Mouse (Mus musculus) liver, embryonic 13.5 days (tissue): Measurements from ENCODE around the gene Wnt5b. TPM values are rescaled to one million over a fixed set of nuclear protein-coding genes. Genes with fewer than 3 reads are reported as not detected.

ENCODE experiments used
- ATAC-seq: fragments of 200-750 bp; cut with Nextera tagmentation; 2 replicates; pipeline ENCODE4 v1.8.0; 2017; ENCODE audit warnings: low read depth, mild to moderate bottlenecking, moderate number of reproducible peaks, moderate library complexity
- DNase-seq: peaks from one replicate; pipeline ENCODE4 v3.0.0; 2022
- H3K27ac ChIP-seq: fragments of 300-500 bp; sonication (generic); 2 replicates; pipeline ENCODE4 v1.5.1; 2015; ENCODE audit warnings: moderate library complexity, mild to moderate bottlenecking, inconsistent platforms
- H3K27me3 ChIP-seq: fragments of 300-500 bp; sonication (generic); 2 replicates; pipeline ENCODE4 v1.6.1; 2015; ENCODE audit warnings: mild to moderate bottlenecking, inconsistent platforms
- H3K36me3 ChIP-seq: fragments of 300-500 bp; sonication (generic); 2 replicates; pipeline ENCODE4 v1.6.1; 2015; ENCODE audit warnings: mild to moderate bottlenecking, inconsistent platforms
- H3K4me1 ChIP-seq: fragments of 300-500 bp; sonication (generic); replicated peaks from 2 replicates; pipeline ENCODE4 v1.6.1; 2015; ENCODE audit warnings: inconsistent platforms
- H3K4me2 ChIP-seq: fragments of 300-500 bp; sonication (generic); 2 replicates; pipeline ENCODE4 v1.6.1; 2015; ENCODE audit warnings: inconsistent platforms, mild to moderate bottlenecking, moderate library complexity
- H3K4me3 ChIP-seq: fragments of 300-500 bp; sonication (generic); replicated peaks from 2 replicates; pipeline ENCODE4 v1.5.1; 2015; ENCODE audit warnings: mild to moderate bottlenecking, inconsistent platforms
- H3K9ac ChIP-seq: fragments of 300-500 bp; sonication (generic); 2 replicates; pipeline ENCODE4 v1.6.1; 2015; ENCODE audit warnings: mild to moderate bottlenecking, inconsistent platforms
- H3K9me3 ChIP-seq: fragments of 300-500 bp; sonication (generic); replicated peaks from 2 replicates; pipeline ENCODE4 v1.6.1; 2016; ENCODE audit warnings: inconsistent platforms
- WGBS: fragments of 180-500 bp; shearing (Covaris S2); methylation state at CpG from one replicate; pipeline ENCODE4 v1.1.7; 2015; ENCODE audit not compliant: insufficient replicate concordance; 5-methylcytosine and 5-hydroxymethylcytosine counted together
- polyA plus RNA-seq: library from polyadenylated mRNA; unstranded; fragments of >200 nt; fragmentation: Nextera tagmentation; extraction: Ambion mirVana; gene quantifications from 2 replicates; pipeline ENCODE4 v1.2.1, GENCODE M21; 2015

Wnt5b gene
- polyA plus RNA-seq, 1 experiment from 2014 or later = 0.52 TPM

GRCm38 (mm10) chr6:119568339-119568738, 24.2 kb upstream of the Wnt5b start:
- no peak overlapping the region for H3K4me3 ChIP-seq
- H3K36me3 ChIP-seq = no peaks in the 10 kb centered on the region
- H3K9ac ChIP-seq = no peak overlapping the region
- H3K4me1 ChIP-seq = no peaks in the 10 kb centered on the region
- no peak overlapping the region for H3K27ac ChIP-seq
- no peak for ATAC-seq
- no peaks in the 10 kb centered on the region for H3K9me3 ChIP-seq
- H3K27me3 ChIP-seq = no peaks in the 10 kb centered on the region
- H3K4me2 ChIP-seq = no peak overlapping the region
- DNase-seq = no peak
- WGBS = 34% methylated on average over 2 of the region's 2 CpGs

DNA sequence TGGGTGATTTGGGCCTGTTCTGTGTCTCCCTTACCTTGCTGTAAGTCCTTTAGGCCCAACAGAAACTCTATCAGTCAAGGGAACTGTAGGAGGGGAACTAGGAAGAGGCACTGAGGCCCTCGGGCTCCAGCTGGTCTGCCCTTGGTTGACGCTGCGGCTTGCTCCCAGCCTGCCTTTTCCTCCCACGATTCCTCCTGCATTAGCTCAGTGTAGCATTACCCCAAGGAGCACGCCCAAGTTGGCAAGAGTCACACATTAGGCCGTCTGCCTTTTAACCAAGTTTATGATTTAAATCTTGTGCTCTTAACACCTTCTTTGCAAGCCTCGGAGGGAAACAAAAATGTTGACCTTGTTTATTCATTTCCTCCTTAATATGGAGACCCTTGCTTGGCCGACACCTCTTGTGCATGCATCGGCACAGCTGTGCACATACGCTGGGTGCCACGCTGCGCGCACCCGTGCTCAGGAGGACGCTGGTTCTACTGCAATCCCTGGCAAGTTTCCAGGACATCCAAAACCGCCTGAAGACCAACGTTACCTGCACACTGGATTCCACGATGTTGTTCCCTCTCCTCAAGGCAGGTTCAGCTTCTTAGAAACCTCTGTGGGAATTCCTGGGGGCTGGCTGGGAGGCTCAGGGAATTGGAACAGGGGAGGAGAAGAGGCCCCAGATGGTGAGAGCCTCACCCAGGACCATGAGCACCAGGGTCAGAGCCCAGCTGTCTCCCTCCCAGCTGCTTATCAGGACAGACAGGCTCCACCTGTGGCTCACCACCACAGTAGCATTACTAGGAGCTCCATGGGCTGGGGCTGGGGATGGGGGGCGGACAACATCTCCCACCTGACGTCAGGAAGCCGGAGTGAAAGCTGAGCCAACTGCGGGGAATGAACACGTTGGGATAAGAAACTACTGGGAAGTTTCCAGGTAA, 21.6 kb upstream of the Wnt5b start:
- DNase-seq = no peak

GRCm38 (mm10) chr6:119562558-119562957, 18.4 kb upstream of the Wnt5b start:
- Histone ChIP-seq H3K27me3 (0 out of 2 replicates have a peak, but pooled peaks cover 5% of the 10 kb centered on the region), H3K9me3 (no peaks in the 10 kb centered on the region), H3K27ac (no peak overlapping the region), H3K4me2 (no peak overlapping the region), H3K4me1 (0 out of 2 replicates have a peak, but pooled peaks cover 2% of the 10 kb centered on the region), H3K36me3 (no peaks in the 10 kb centered on the region), H3K4me3 (no peak overlapping the region), H3K9ac (no peak overlapping the region)
- DNase-seq (no peak), ATAC-seq (no peak)
- WGBS = 77% methylated on average over 10 of the region's 10 CpGs

More for the DNA sequence above, 21.6 kb upstream of the Wnt5b start:
- no peak overlapping the region for H3K4me2 ChIP-seq
- no peak overlapping the region for H3K9ac ChIP-seq
- 0 out of 2 replicates have a peak, but pooled peaks cover 5% of the 10 kb centered on the region for H3K27me3 ChIP-seq
- H3K4me1 ChIP-seq = no peaks in the 10 kb centered on the region
- no peaks in the 10 kb centered on the region for H3K36me3 ChIP-seq
- no peaks in the 10 kb centered on the region for H3K9me3 ChIP-seq
- H3K4me3 ChIP-seq = no peak overlapping the region
- WGBS = 71% methylated on average over 23 of the region's 23 CpGs
- no peak for ATAC-seq
- no peak overlapping the region for H3K27ac ChIP-seq

GRCm38 (mm10) chr6:119558855-119559254, 14.7 kb upstream of the Wnt5b start:
- Histone ChIP-seq H3K9me3 (no peaks in the 10 kb centered on the region), H3K36me3 (no peaks in the 10 kb centered on the region), H3K27ac (no peak overlapping the region), H3K9ac (no peak overlapping the region), H3K4me2 (no peak overlapping the region), H3K4me1 (0 out of 2 replicates have a peak, but pooled peaks cover 2% of the 10 kb centered on the region), H3K4me3 (no peak overlapping the region), H3K27me3 (0 out of 2 replicates have a peak, but pooled peaks cover 5% of the 10 kb centered on the region)
- WGBS = 53% methylated on average over 7 of the region's 7 CpGs
- DNase-seq (no peak), ATAC-seq (no peak)

GRCm38 (mm10) chr6:119554439-119554838, 10.3 kb upstream of the Wnt5b start:
- Histone ChIP-seq H3K4me2 (no peak overlapping the region), H3K9me3 (no peaks in the 10 kb centered on the region), H3K27ac (no peak overlapping the region), H3K4me3 (no peak overlapping the region), H3K4me1 (0 out of 2 replicates have a peak, but pooled peaks cover 2% of the 10 kb centered on the region), H3K27me3 (no peaks in the 10 kb centered on the region), H3K9ac (no peak overlapping the region), H3K36me3 (no peaks in the 10 kb centered on the region)
- DNase-seq (no peak), ATAC-seq (no peak)
- 66% methylated on average over 8 of the region's 8 CpGs for WGBS

GRCm38 (mm10) chr6:119544518-119544864, 344 bp upstream of the Wnt5b start:
- ATAC-seq = no peak

GRCm38 (mm10) chr6:119543456-119543802, 718 bp downstream of the Wnt5b start:
- Histone ChIP-seq H3K36me3 (no peaks in the 10 kb centered on the region), H3K9ac (0 out of 2 replicates have a peak overlapping the region, but pooled peaks have one; percentile 6), H3K27ac (no peak overlapping the region), H3K4me1 (no peaks in the 10 kb centered on the region; the same call in 1 of the 2 replicates), H3K4me2 (peak overlapping the region; percentile 72), H3K27me3 (peaks cover 70% of the 10 kb centered on the region), H3K9me3 (no peaks in the 10 kb centered on the region), H3K4me3 (peak overlapping the region; percentile 58)
- ATAC-seq (no peak), DNase-seq (no peak)
- 2% methylated on average over 29 of the region's 30 CpGs for WGBS

More at GRCm38 (mm10) chr6:119544518-119544864, 344 bp upstream of the Wnt5b start:
- H3K27me3 ChIP-seq = peaks cover 70% of the 10 kb centered on the region
- H3K27ac ChIP-seq = no peak overlapping the region
- H3K4me3 ChIP-seq = peak overlapping the region; percentile 58
- H3K4me2 ChIP-seq = peak overlapping the region; percentile 72
- no peak for DNase-seq
- H3K9ac ChIP-seq = 0 out of 2 replicates have a peak overlapping the region, but pooled peaks have one; percentile 37
- H3K36me3 ChIP-seq = no peaks in the 10 kb centered on the region
- H3K9me3 ChIP-seq = no peaks in the 10 kb centered on the region
- 1% methylated on average over 14 of the region's 14 CpGs for WGBS
- H3K4me1 ChIP-seq = no peaks in the 10 kb centered on the region; the same call in 1 of the 2 replicates

GRCm38 (mm10) chr6:119535867-119536266, 8.3 kb downstream of the Wnt5b start:
- peaks cover 6% of the 10 kb centered on the region for H3K27me3 ChIP-seq
- H3K9me3 ChIP-seq = no peaks in the 10 kb centered on the region
- H3K27ac ChIP-seq = no peak overlapping the region
- 74% methylated on average over 12 of the region's 12 CpGs for WGBS
- no peak overlapping the region for H3K4me3 ChIP-seq
- no peaks in the 10 kb centered on the region for H3K36me3 ChIP-seq
- no peak overlapping the region for H3K4me2 ChIP-seq
- no peaks in the 10 kb centered on the region for H3K4me1 ChIP-seq
- ATAC-seq = no peak
- no peak for DNase-seq
- H3K9ac ChIP-seq = no peak overlapping the region

- no peak overlapping the region for H3K4me3 ChIP-seq
- H3K4me2 ChIP-seq = no peak overlapping the region
- H3K36me3 ChIP-seq = no peaks in the 10 kb centered on the region
- DNase-seq = no peak
- H3K27ac ChIP-seq = no peak overlapping the region
- 60% methylated on average over 9 of the region's 9 CpGs for WGBS
- ATAC-seq = no peak
- no peaks in the 10 kb centered on the region for H3K4me1 ChIP-seq
- no peaks in the 10 kb centered on the region for H3K9me3 ChIP-seq
- H3K27me3 ChIP-seq = no peaks in the 10 kb centered on the region
- H3K9ac ChIP-seq = no peak overlapping the region
Observed at GRCm38 (mm10) chr6:119533170-119533709, 10.9 kb downstream of the Wnt5b start.

DNA sequence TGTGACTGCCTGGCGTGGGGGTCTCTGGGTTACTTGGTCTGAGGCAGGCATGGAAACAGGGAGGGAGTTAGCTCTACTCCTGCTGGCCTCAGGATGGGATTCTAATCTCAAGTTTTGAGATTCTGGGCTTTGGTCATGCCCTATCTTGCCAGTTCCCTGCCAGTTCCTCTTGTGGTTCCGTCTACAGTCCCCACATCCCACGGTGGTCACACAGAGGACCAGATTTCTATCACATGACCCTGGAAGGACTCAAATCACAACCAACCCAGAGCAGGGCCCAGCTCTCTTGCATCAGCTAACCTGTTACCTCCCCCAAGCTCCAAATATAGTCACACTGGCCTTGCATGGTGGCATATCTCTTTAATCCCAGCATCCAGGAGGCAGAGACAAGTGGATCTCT, 14.5 kb downstream of the Wnt5b start:
- no peaks in the 10 kb centered on the region for H3K4me1 ChIP-seq
- WGBS = 36% methylated on average over 3 of the region's 3 CpGs
- H3K4me3 ChIP-seq = no peak overlapping the region
- H3K36me3 ChIP-seq = no peaks in the 10 kb centered on the region
- H3K27me3 ChIP-seq = no peaks in the 10 kb centered on the region
- no peak overlapping the region for H3K4me2 ChIP-seq
- no peaks in the 10 kb centered on the region for H3K9me3 ChIP-seq
- no peak for ATAC-seq
- H3K27ac ChIP-seq = no peak overlapping the region
- no peak for DNase-seq
- no peak overlapping the region for H3K9ac ChIP-seq

DNA sequence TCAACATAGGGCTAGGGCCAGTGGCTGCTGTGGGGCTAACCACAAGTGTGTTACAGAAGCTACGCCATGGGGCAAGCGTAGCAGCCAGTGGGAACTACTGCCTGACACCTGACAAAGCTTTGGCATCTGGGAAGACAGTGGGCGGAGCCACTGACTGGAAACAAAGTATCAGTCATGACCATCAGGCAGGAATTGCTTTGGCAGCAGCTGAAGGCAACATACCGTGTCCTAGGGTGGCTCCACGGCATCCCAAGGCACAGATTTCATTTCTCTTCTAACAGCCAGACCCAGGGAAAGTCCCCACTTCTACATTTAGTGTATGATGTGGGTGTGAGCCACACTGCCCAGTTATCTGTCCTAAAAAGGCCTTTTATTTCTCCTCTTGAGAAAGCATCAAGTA, 17.6 kb downstream of the Wnt5b start:
- Histone ChIP-seq H3K9me3 (no peaks in the 10 kb centered on the region), H3K4me1 (no peaks in the 10 kb centered on the region), H3K27ac (no peak overlapping the region), H3K36me3 (no peaks in the 10 kb centered on the region), H3K27me3 (no peaks in the 10 kb centered on the region), H3K4me2 (no peak overlapping the region), H3K4me3 (no peak overlapping the region), H3K9ac (no peak overlapping the region)
- no peak for ATAC-seq
- WGBS = 54% methylated on average over 5 of the region's 5 CpGs
- no peak for DNase-seq
